16 mouse cellular contexts compared by ENCODE assay signal in the genomic region with DNA sequence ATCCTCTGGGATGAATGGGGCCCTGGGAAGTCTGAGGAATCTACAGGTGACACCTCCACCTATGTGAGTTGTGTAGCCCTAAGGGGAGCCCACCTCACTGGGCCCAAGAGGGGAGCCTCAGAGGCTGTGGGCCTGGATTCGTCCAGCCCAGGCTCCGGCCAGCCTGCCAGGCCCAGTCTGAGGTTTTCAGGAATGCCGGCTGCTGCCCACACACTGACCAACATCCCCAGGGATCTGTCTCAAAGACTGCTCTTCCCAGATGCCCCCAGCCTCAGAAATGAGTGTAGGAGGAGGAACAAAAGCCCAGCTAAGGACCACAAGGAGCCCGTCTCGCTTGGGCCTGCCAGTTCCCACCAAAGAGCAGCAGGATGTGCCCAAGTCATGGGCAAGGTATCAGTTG. TPM values are rescaled to one million over a fixed set of nuclear protein-coding genes. Genes with fewer than 3 reads are reported as not detected.
A peak's percentile ranks its signal among the peaks of the same experiment; 100 is the strongest.
DNase-seq lines count a peak whose midpoint lies in the region; ATAC-seq and TF ChIP-seq lines count a peak whose summit lies in the region.
"Had no signal": no experiment of that assay in that cellular context is flagged by ENCODE, and none has a peak within 500 bp of the region (broad histone marks: within the 10 kb centered on the region; RNA-seq: fewer than 3 reads in every experiment).

No protein-coding gene starts in this region.

- no peak for DNase-seq in heart, adult 8-10 months (ENCODE audit: low spot score)
- no peak for DNase-seq in kidney, postnatal 0 days (ENCODE audit: low spot score)
- no peak for DNase-seq in kidney, postnatal 4 days
- DNase-seq in NIH3T3 (ENCODE audit: low read depth), result peak; percentile 74
- DNase-seq in left cerebral cortex, adult 8-10 months (ENCODE audit: low spot score in 2 of 2), result no peak
- DNase-seq: adrenal gland, adult 8-10 months; kidney, adult 9 months; retina, postnatal 1 day; thymus, postnatal 14 days had no signal

- no peak overlapping the region for H3K4me3 ChIP-seq in heart, embryonic 11.5 days (ENCODE audit: low read depth, low read length)
- H3K4me3 ChIP-seq in kidney, postnatal 0 days (replicated peaks; ENCODE audit: low read depth, low read length), result no peak overlapping the region
- no peak overlapping the region for H3K4me3 ChIP-seq in liver, embryonic 15.5 days (replicated peaks)
- H3K4me3 ChIP-seq: limb, embryonic 15.5 days; midbrain, embryonic 12.5 days; neural tube, embryonic 13.5 days had no signal

- ATAC-seq in heart, embryonic 11.5 days (replicated peaks; ENCODE audit: insufficient number of reproducible peaks, low FRiP score, low TSS enrichment), result no peak
- no peak for ATAC-seq in kidney, postnatal 0 days (replicated peaks; ENCODE audit: low FRiP score, low read depth)
- no peak for ATAC-seq in liver, embryonic 15.5 days (ENCODE audit: insufficient read depth)
- no peak for ATAC-seq in monocyte, adult 5-6 weeks (replicated peaks; ENCODE audit: insufficient number of reproducible peaks, low FRiP score, low TSS enrichment, poor library complexity, severe bottlenecking)

- peak overlapping the region; percentile 52; the same call in 1 of the 2 replicates for H3K4me2 ChIP-seq in heart, embryonic 11.5 days
- H3K4me2 ChIP-seq in kidney, postnatal 0 days (ENCODE audit: low read length), result no peak overlapping the region
- H3K4me2 ChIP-seq in liver, embryonic 15.5 days, result no peak overlapping the region
- H3K4me2 ChIP-seq: limb, embryonic 15.5 days had no signal

- peaks cover 41% of the 10 kb centered on the region for H3K4me1 ChIP-seq in heart, embryonic 11.5 days (ENCODE audit: control insufficient read depth, insufficient read depth, low read length)
- H3K4me1 ChIP-seq in kidney, postnatal 0 days (replicated peaks; ENCODE audit: insufficient read depth, low read length), result peaks cover 13% of the 10 kb centered on the region; the same call in 1 of the 2 replicates
- peaks cover 77% of the 10 kb centered on the region for H3K4me1 ChIP-seq in liver, embryonic 15.5 days (replicated peaks)

- H3K27ac ChIP-seq in heart, embryonic 11.5 days (ENCODE audit: low read depth, low read length), result peak overlapping the region; percentile 97
- peak overlapping the region; percentile 83 for H3K27ac ChIP-seq in kidney, postnatal 0 days
- H3K27ac ChIP-seq in liver, embryonic 15.5 days (replicated peaks), result peak overlapping the region; percentile 88

- H3K9ac ChIP-seq in heart, embryonic 11.5 days (ENCODE audit: low read depth, low read length), result peak overlapping the region; percentile 72
- no peak overlapping the region for H3K9ac ChIP-seq in kidney, postnatal 0 days (ENCODE audit: low read depth, low read length)
- H3K9ac ChIP-seq in liver, embryonic 15.5 days, result no peak overlapping the region
- H3K9ac ChIP-seq: limb, embryonic 15.5 days; midbrain, embryonic 12.5 days had no signal

- H3K36me3 ChIP-seq in heart, embryonic 11.5 days (ENCODE audit: control insufficient read depth, insufficient read depth, low read length), result no peaks in the 10 kb centered on the region
- H3K36me3 ChIP-seq in kidney, postnatal 0 days (ENCODE audit: insufficient read depth, low read length), result no peaks in the 10 kb centered on the region
- H3K36me3 ChIP-seq in liver, embryonic 15.5 days (replicated peaks), result no peaks in the 10 kb centered on the region
- H3K36me3 ChIP-seq: limb, embryonic 15.5 days; midbrain, embryonic 12.5 days; neural tube, embryonic 13.5 days had no signal

- H3K27me3 ChIP-seq in heart, embryonic 11.5 days (ENCODE audit: control insufficient read depth, insufficient read depth, low read length), result no peaks in the 10 kb centered on the region
- H3K27me3 ChIP-seq in kidney, postnatal 0 days (ENCODE audit: insufficient read depth, low read length), result no peaks in the 10 kb centered on the region
- 0 out of 2 replicates have a peak, but pooled peaks cover 4% of the 10 kb centered on the region for H3K27me3 ChIP-seq in liver, embryonic 15.5 days
- H3K27me3 ChIP-seq: limb, embryonic 15.5 days; midbrain, embryonic 12.5 days; neural tube, embryonic 13.5 days had no signal

- no peaks in the 10 kb centered on the region for H3K9me3 ChIP-seq in heart, embryonic 11.5 days (replicated peaks; ENCODE audit: control insufficient read depth, low read length)
- H3K9me3 ChIP-seq in kidney, postnatal 0 days (replicated peaks; ENCODE audit: low read length), result no peaks in the 10 kb centered on the region
- no peaks in the 10 kb centered on the region for H3K9me3 ChIP-seq in liver, embryonic 15.5 days (replicated peaks)
- H3K9me3 ChIP-seq: limb, embryonic 15.5 days; midbrain, embryonic 12.5 days; neural tube, embryonic 13.5 days had no signal

- TF ChIP-seq CTCF in kidney, postnatal 0 days (IDR thresholded peaks at IDR 0.05; ENCODE audit: low read depth), result no peak

- WGBS in heart, embryonic 11.5 days (ENCODE audit: insufficient replicate concordance), result 56% methylated on average over 5 of the region's 5 CpGs
- 76% methylated on average over 5 of the region's 5 CpGs for WGBS in kidney, postnatal 0 days
- 87% methylated on average over 5 of the region's 5 CpGs for WGBS in liver, embryonic 15.5 days (ENCODE audit: insufficient replicate concordance)

RNA-seq across cellular contexts. Expression of a gene that starts 45.9 kb away (rescaled TPM):
- polyA plus RNA-seq in heart, embryonic 11.5 days (2014; fragmentation: Nextera tagmentation; extraction: Ambion mirVana), result 30.5 and 31.6 TPM in 2 replicates
- 10 to 100 TPM; 10.9 to 16.5 (median 11.9) TPM for total RNA-seq in heart, adult 8-10 months (2022)
- 7.2 and 10.6 TPM in 2 replicates for polyA plus RNA-seq in kidney, postnatal 0 days (2015; fragmentation: Nextera tagmentation; extraction: Ambion mirVana)
- 2.3 and 2.9 TPM in 2 replicates for polyA plus RNA-seq in liver, embryonic 15.5 days (2015; fragmentation: Nextera tagmentation; extraction: Ambion mirVana)
- 0.43 to 2.4 TPM (median 0.86 TPM) in 3 replicates for total RNA-seq in monocyte, adult 5-6 weeks (2017)
- total RNA-seq in left cerebral cortex, adult 8-10 months (2022), result 1 to 10 TPM; 1.9 to 2.8 (median 2.1) TPM

RNA-seq across cellular contexts. Expression of a gene that starts 49.2 kb away (rescaled TPM):
- not detected in 2 replicates for polyA plus RNA-seq in heart, embryonic 11.5 days (2014; fragmentation: Nextera tagmentation; extraction: Ambion mirVana)
- total RNA-seq in heart, adult 8-10 months (2022), result under 1 TPM in 2 of 4 experiments, not detected in 2; 0.68 to 0.75 TPM
- polyA plus RNA-seq in kidney, postnatal 0 days (2015; fragmentation: Nextera tagmentation; extraction: Ambion mirVana), result 0.23 and 0.29 TPM in 2 replicates
- not detected in 2 replicates for polyA plus RNA-seq in liver, embryonic 15.5 days (2015; fragmentation: Nextera tagmentation; extraction: Ambion mirVana)
- total RNA-seq in monocyte, adult 5-6 weeks (2017), result not detected in 3 replicates
- under 1 TPM in 1 of 4 experiments, not detected in 3; 0.27 TPM for total RNA-seq in left cerebral cortex, adult 8-10 months (2022)
- total RNA-seq: layer of hippocampus, postnatal 25 days had no signal
- polyA plus RNA-seq: midbrain, embryonic 12.5 days; neural tube, embryonic 13.5 days had no signal
